Mouse (Mus musculus) adrenal gland, postnatal 36 days (tissue): Measurements from ENCODE around the gene Gcnt2. TPM values are rescaled to one million over a fixed set of nuclear protein-coding genes. Genes with fewer than 3 reads are reported as not detected.
A peak's percentile ranks its signal among the peaks of the same experiment; 100 is the strongest.
"Not testable (repeated sequence)": the region's sequence is repeated elsewhere in the genome, so short reads cannot be mapped to it uniquely, and the experiment has no call there.

Source experiments
- DNase-seq, 2 experiments: peaks; one replicate each; pipeline ENCODE4 v3.0.0; 2021; ENCODE audit warnings: mixed read lengths in 1 of 2
- total RNA-seq, 2 experiments: library from RNA; stranded (reverse); gene quantifications; 2 replicates each; pipeline ENCODE4 v1.2.3; 2021

The Gcnt2 gene
- total RNA-seq, 2 experiments from 2014 or later = 6.0 to 9.1 TPM

- no peak for DNase-seq
These were observed 14.5 kb downstream of the Gcnt2 start for GRCm38 (mm10) chr13:40874021-40874420.

GRCm38 (mm10) chr13:40875415-40875814 is 15.9 kb downstream of the Gcnt2 start:
- no peak for DNase-seq

- no peak for DNase-seq
These were observed 18.0 kb downstream of the Gcnt2 start for GRCm38 (mm10) chr13:40877589-40877988.

- no peak for DNase-seq
These were observed 21.0 kb downstream of the Gcnt2 start for GRCm38 (mm10) chr13:40880557-40880956.

- DNase-seq = no peak
These were observed 23.1 kb downstream of the Gcnt2 start for GRCm38 (mm10) chr13:40882606-40883005.

- no peak for DNase-seq
These were observed 24.3 kb downstream of the Gcnt2 start for GRCm38 (mm10) chr13:40883903-40884302.

- no peak for DNase-seq
These were observed 25.3 kb downstream of the Gcnt2 start for GRCm38 (mm10) chr13:40884878-40885277.

GRCm38 (mm10) chr13:40885935-40886642 is 26.5 kb downstream of the Gcnt2 start:
- DNase-seq = no peak

GRCm38 (mm10) chr13:40886643-40887381 is 27.3 kb downstream of the Gcnt2 start:
- DNase-seq = no peak

GRCm38 (mm10) chr13:40890595-40890994 is 31.0 kb downstream of the Gcnt2 start:
- peak in 1 of 2 experiments; percentile 35 for DNase-seq

GRCm38 (mm10) chr13:40891369-40891768 is 31.8 kb downstream of the Gcnt2 start:
- DNase-seq = not testable (repeated sequence)

- peak in 1 of 2 experiments; percentile 15 for DNase-seq
These were observed 32.5 kb downstream of the Gcnt2 start for GRCm38 (mm10) chr13:40892043-40892442.

GRCm38 (mm10) chr13:40892547-40892946 is 33.0 kb downstream of the Gcnt2 start:
- no peak for DNase-seq

- no peak for DNase-seq
These were observed 34.0 kb downstream of the Gcnt2 start for GRCm38 (mm10) chr13:40893573-40893972.

- not testable (repeated sequence) for DNase-seq
These were observed 38.6 kb downstream of the Gcnt2 start for GRCm38 (mm10) chr13:40898049-40898690.

GRCm38 (mm10) chr13:40898698-40899097 is 39.1 kb downstream of the Gcnt2 start:
- no peak for DNase-seq

- DNase-seq = no peak
These were observed 39.9 kb downstream of the Gcnt2 start for GRCm38 (mm10) chr13:40899349-40899993.

- DNase-seq = no peak
These were observed 40.7 kb downstream of the Gcnt2 start for GRCm38 (mm10) chr13:40899994-40900970.

- peak; percentile 9 to 24 for DNase-seq
These were observed 41.7 kb downstream of the Gcnt2 start for GRCm38 (mm10) chr13:40901263-40901662.

GRCm38 (mm10) chr13:40901831-40902459 is 42.4 kb downstream of the Gcnt2 start:
- DNase-seq = no peak

- no peak for DNase-seq
These were observed 44.5 kb downstream of the Gcnt2 start for GRCm38 (mm10) chr13:40904080-40904479.
